Mouse (Mus musculus) spleen, adult 2 months (tissue): ENCODE results near the gene Nek8. TPM values are rescaled to one million over a fixed set of nuclear protein-coding genes. Genes with fewer than 3 reads are reported as not detected.

Experiments used
- DNase-seq, 2 experiments: peaks; one replicate each; pipeline versions ENCODE4 v3.0.0 to v3.0.0-alpha.2; 2012 to 2021; ENCODE audit warnings: low spot score in 2 of 2, low read depth in 1 of 2
- H3K27ac ChIP-seq: fragments of 200-500 bp; 2 replicates; pipeline ENCODE4 v1.5.1; 2012; ENCODE audit warnings: low read length, inconsistent platforms; ENCODE audit not compliant: insufficient read depth
- H3K27me3 ChIP-seq: fragments of 200-500 bp; 2 replicates; pipeline ENCODE4 v1.6.1; 2012; ENCODE audit warnings: mild to moderate bottlenecking, moderate library complexity, low read length, inconsistent platforms; ENCODE audit not compliant: control insufficient read depth, insufficient read depth
- H3K36me3 ChIP-seq: fragments of 200-500 bp; 2 replicates; pipeline ENCODE4 v1.6.1; 2012; ENCODE audit warnings: mild to moderate bottlenecking, low read length, inconsistent platforms; ENCODE audit not compliant: control insufficient read depth, insufficient read depth
- H3K4me1 ChIP-seq: fragments of 200-500 bp; 2 replicates; pipeline ENCODE4 v1.6.1; 2011; ENCODE audit warnings: inconsistent platforms; ENCODE audit not compliant: control insufficient read depth, insufficient read depth, insufficient read length
- H3K4me3 ChIP-seq: fragments of 200-500 bp; 2 replicates; pipeline ENCODE4 v1.5.1; 2011; ENCODE audit warnings: mild to moderate bottlenecking, inconsistent platforms; ENCODE audit not compliant: insufficient read depth, insufficient read length; ENCODE audit errors: extremely low read depth
- CTCF ChIP-seq: fragments of 200-500 bp; IDR thresholded peaks from 2 replicates; pipeline ENCODE4 v1.5.1; 2011; ENCODE audit warnings: mild to moderate bottlenecking, inconsistent platforms; ENCODE audit not compliant: insufficient read depth, insufficient read length, insufficient replicate concordance; ENCODE audit errors: extremely low read depth
- POLR2A ChIP-seq: fragments of 200-500 bp; IDR thresholded peaks from 2 replicates; pipeline ENCODE4 v1.6.1; 2011; ENCODE audit warnings: low read depth, low read length, inconsistent platforms
- whole genome bisulfite sequencing: fragments of 180-500 bp; shearing (Covaris S2); methylation state at CpG from one replicate; pipeline ENCODE4 v1.1.7; 2018; 5-methylcytosine and 5-hydroxymethylcytosine counted together
- polyA plus RNA-seq: library from polyadenylated mRNA; depleted of rRNA; stranded (reverse); fragments of >200 nt; gene quantifications from 2 replicates; pipeline ENCODE4 v1.2.3, GENCODE M21; 2012

Gene Nek8
- polyA plus RNA-seq, 1 experiment = 17.6 TPM

DNA sequence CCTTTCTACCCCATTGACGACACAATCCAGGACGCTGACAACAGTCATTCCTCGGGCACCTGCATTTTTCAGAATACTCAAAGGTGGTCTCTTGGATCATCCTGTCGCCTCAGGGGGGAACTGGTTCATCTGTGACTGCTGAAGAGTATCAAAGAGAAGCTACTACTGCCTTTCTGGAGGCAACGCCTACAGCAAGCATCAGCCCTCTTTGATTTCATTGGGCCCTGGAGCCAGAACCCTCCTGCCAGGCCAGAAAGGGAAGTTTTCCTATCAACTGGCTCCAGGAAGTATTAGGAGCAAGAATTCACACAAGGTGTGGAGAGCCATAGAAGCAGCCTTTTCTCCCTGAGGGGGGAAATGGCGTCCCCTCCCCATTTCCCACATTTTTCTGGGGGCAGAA, 9.8 kb downstream of the Nek8 start:
- TF ChIP-seq POLR2A (no peak), CTCF (no peak)
- Histone ChIP-seq H3K36me3 (no peaks in the 10 kb centered on the region), H3K27me3 (no peaks in the 10 kb centered on the region), H3K4me1 (peaks cover 24% of the 10 kb centered on the region), H3K4me3 (no peak overlapping the region), H3K27ac (no peak overlapping the region)
- DNase-seq = no peak
- 92% methylated on average over 6 of the region's 6 CpGs for WGBS

DNA sequence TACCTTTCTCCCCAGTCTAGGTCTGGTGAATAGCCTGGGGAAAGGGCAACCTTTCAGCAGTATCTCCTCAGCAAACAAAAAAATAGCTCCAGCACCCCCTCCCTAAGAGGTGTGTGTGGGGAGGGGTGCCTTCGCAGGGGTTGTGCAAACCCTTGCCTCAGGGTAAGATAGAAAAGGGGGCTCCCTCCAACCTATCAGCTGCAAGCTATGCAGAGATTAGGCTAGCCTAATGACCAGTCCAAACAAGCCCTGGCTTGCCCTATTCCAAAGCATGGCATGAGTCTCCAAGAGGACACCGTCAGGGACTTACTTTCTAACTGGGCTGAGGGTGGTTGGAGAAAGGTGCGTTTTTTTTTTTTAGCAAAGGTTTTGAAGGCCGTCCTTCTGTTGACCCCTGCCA, 10.3 kb downstream of the Nek8 start:
- Histone ChIP-seq H3K4me1 (peaks cover 24% of the 10 kb centered on the region), H3K36me3 (0 out of 2 replicates have a peak, but pooled peaks cover 3% of the 10 kb centered on the region), H3K27me3 (no peaks in the 10 kb centered on the region), H3K27ac (no peak overlapping the region), H3K4me3 (no peak overlapping the region)
- WGBS = 77% methylated on average over 4 of the region's 4 CpGs
- DNase-seq = no peak
- no peak for TF ChIP-seq CTCF
- TF ChIP-seq POLR2A = no peak

DNA sequence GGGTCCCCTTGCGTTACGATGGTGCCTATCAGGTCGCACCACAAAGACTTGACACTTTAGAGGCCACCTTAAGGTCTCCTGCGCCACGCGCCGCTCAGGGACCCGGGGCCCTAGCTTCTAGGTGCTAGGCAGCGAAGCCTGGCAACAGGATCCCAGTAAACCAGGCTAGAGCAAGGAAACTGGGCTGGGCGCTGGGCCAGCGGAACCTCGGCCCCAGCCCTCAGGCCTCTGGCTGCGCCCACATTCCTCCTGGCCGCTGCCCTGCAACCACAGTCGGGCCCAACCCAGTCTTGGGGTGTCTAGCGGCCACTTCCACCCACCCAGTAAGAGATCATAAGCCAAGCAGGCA, 10.7 kb downstream of the Nek8 start:
- no peaks in the 10 kb centered on the region for H3K27me3 ChIP-seq
- no peak for DNase-seq
- WGBS = 5% methylated on average over 16 of the region's 16 CpGs
- H3K36me3 ChIP-seq = peaks cover 5% of the 10 kb centered on the region; the same call in 1 of the 2 replicates
- peak overlapping the region; percentile 75 for H3K27ac ChIP-seq
- H3K4me1 ChIP-seq = peaks cover 24% of the 10 kb centered on the region
- TF ChIP-seq CTCF (no peak), POLR2A (no peak)
- H3K4me3 ChIP-seq = peak overlapping the region; percentile 70

DNA sequence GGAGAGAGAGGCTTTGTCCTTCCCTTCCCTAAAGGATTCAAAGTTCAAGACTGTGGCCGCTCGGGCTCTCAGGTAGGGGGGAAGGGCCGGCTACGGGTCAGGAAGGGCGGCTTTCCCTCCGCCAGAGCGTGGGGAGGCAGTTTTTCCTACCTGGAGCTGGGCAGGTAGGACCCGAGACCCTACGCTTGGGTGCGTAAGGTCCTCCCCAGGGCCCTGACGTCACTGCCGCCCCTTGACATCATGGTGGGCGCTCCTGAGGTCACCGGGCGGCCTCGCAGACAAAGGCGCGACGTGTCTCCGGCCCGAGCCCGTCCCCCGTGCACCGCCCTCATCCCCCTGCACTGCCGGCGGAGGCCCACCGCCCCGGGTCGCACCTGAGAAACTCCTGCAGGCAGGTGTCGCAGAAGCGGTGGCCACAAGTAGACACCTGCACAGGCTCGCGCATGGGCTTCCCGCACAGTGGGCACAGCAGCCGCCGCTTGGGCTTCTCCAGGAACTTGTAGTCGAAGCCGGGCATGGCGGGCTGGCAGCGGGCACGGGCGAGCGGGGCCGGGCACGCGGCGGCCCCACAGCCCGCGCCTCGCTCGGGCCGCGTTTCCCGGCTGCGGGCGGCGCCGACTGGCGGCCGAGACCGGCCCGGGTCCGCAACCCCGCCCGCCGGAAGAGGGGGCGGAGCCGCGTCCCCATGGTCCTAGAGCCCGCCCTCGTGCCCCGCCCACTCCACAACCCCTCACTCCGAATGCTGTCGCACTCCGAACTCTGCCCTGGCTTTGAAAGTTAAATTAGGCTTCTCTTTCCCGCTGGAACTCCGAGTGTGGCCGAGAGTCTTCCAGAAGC, 11.3 kb downstream of the Nek8 start, which contains the start of gene Traf4:
Gene Traf4 (minus strand): TSS at position 666 of the 837 bp plus-strand sequence.
- TF ChIP-seq CTCF = no peak
- no peak; the same call in none of the 2 replicates for TF ChIP-seq POLR2A
- WGBS = under 1% methylated on average over 67 of the region's 78 CpGs
- H3K27ac ChIP-seq = peak within 1 kb of the TSS; percentile 80
- H3K4me1 ChIP-seq = peaks cover 20% of the 10 kb centered on the region; the same call in 1 of the 2 replicates
- H3K4me3 ChIP-seq = peak within 1 kb of the TSS; percentile 89
- DNase-seq = peak; percentile 63 to 83
- H3K36me3 ChIP-seq = peaks cover 7% of the 10 kb centered on the region; the same call in 1 of the 2 replicates
- H3K27me3 ChIP-seq = no peaks in the 10 kb centered on the region

DNA sequence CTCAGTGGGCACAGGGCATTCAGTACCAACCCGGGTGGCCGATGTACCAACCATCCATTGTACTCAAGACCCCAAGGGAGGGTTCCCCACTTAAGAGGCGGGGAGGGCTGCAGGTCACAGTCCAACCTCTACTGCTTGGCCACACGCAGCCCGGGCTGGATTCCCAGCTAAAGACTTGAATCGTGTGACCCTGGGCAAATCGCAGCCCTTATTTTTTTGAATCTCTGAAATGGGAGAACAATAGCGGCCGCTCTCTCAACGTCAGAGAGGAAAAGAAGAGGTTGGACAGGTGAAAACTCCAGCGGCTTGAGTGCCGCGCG, 11.9 kb downstream of the Nek8 start:
- WGBS = 1% methylated on average over 14 of the region's 14 CpGs
- H3K4me3 ChIP-seq = peak overlapping the region; percentile 89
- DNase-seq = no peak
- TF ChIP-seq CTCF (no peak), POLR2A (no peak)
- H3K4me1 ChIP-seq = peaks cover 20% of the 10 kb centered on the region; the same call in 1 of the 2 replicates
- H3K27ac ChIP-seq = peak overlapping the region; percentile 80
- H3K27me3 ChIP-seq = no peaks in the 10 kb centered on the region
- peaks cover 10% of the 10 kb centered on the region for H3K36me3 ChIP-seq

DNA sequence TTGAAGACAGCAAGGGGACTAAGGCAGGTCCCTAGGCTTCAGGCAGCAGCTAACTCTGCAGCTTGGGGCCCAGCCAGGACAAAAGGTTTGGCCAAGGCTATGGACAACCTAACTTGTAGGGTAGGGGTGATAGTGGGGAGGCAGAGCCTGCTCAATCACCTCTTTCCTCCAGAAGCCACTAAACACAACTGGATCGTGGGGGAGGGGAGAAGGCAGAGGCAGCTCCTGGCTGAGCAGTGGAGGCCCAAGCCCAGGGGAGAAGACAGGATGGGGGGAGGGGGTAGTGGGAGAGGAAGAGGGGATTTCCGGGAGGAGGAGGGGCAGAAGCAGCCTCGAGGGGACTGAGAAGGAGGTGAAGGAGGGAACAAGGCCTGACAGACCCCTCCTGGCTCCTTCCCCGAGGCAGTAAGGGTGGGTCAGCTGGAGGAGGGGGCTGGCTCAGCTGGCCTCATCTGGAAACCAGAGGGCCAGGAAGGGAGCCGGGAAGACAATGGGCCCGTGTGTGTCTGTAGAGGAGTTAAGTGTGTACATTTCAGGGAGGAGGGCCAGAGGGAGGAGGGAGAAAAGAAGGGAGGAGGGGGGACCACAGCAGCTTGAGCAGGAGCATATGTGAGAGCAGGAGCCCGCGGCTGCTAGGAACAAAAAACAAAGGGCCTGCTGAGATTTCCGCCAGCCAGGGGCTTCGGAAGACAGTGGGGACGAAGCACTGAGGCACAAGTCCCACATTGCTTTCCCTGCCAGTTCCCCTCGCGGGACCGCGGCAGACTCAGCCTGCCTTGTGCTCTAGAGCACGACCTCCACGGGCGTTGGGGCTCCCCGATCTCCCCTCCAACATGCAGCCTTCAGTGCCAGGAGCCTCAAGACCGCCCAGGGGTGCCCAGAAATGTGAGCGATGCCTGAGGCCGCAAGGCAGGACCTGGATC, 12.5 kb downstream of the Nek8 start:
- Histone ChIP-seq H3K4me1 (peaks cover 20% of the 10 kb centered on the region; the same call in 1 of the 2 replicates), H3K27me3 (no peaks in the 10 kb centered on the region), H3K27ac (peak overlapping the region; percentile 80), H3K4me3 (peak overlapping the region; percentile 89), H3K36me3 (peaks cover 11% of the 10 kb centered on the region)
- TF ChIP-seq POLR2A (no peak), CTCF (no peak)
- peak in 1 of 2 experiments; percentile 49 for DNase-seq
- 2% methylated on average over 22 of the region's 22 CpGs for WGBS
